Mouse (Mus musculus) forebrain, embryonic 15.5 days (tissue): Measurements from ENCODE around the gene Pphln1. TPM values are rescaled to one million over a fixed set of nuclear protein-coding genes. Genes with fewer than 3 reads are reported as not detected.

Experiments
- ATAC-seq: fragments of 200-750 bp; cut with Nextera tagmentation; replicated peaks from 2 replicates; pipeline ENCODE4 v1.8.0; 2017; ENCODE audit warnings: mild to moderate bottlenecking, moderate TSS enrichment, moderate library complexity
- H3K27ac ChIP-seq: fragments of 300-500 bp; sonication (generic); replicated peaks from 2 replicates; pipeline ENCODE4 v1.5.1; 2015; ENCODE audit warnings: mild to moderate bottlenecking, inconsistent platforms
- H3K27me3 ChIP-seq: fragments of 300-500 bp; sonication (generic); 2 replicates; pipeline ENCODE4 v1.6.1; 2015; ENCODE audit warnings: inconsistent platforms
- H3K36me3 ChIP-seq: fragments of 300-500 bp; sonication (generic); 2 replicates; pipeline ENCODE4 v1.6.1; 2015; ENCODE audit warnings: mild to moderate bottlenecking, inconsistent platforms
- H3K4me1 ChIP-seq: fragments of 300-500 bp; sonication (generic); 2 replicates; pipeline ENCODE4 v1.6.1; 2015; ENCODE audit warnings: inconsistent platforms
- H3K4me2 ChIP-seq: fragments of 300-500 bp; sonication (generic); replicated peaks from 2 replicates; pipeline ENCODE4 v1.6.1; 2015; ENCODE audit warnings: mild to moderate bottlenecking, inconsistent platforms
- H3K4me3 ChIP-seq: fragments of 300-500 bp; sonication (generic); 2 replicates; pipeline ENCODE4 v1.5.1; 2015; ENCODE audit warnings: mild to moderate bottlenecking, inconsistent platforms
- H3K9ac ChIP-seq: fragments of 300-500 bp; sonication (generic); replicated peaks from 2 replicates; pipeline ENCODE4 v1.6.1; 2015; ENCODE audit warnings: mild to moderate bottlenecking, inconsistent platforms
- H3K9me3 ChIP-seq: fragments of 300-500 bp; sonication (generic); 2 replicates; pipeline ENCODE4 v1.6.1; 2016; ENCODE audit warnings: inconsistent platforms
- WGBS: fragments of 180-500 bp; shearing (Covaris S2); methylation state at CpG from one replicate; pipeline ENCODE4 v1.1.7; 2015; ENCODE audit warnings: mixed read lengths; 5-methylcytosine and 5-hydroxymethylcytosine counted together
- polyA plus RNA-seq: library from polyadenylated mRNA; unstranded; fragments of >200 nt; fragmentation: Nextera tagmentation; extraction: Ambion mirVana; gene quantifications from 2 replicates; pipeline ENCODE4 v1.2.1, GENCODE M21; 2015

The Pphln1 gene
- polyA plus RNA-seq, 1 experiment from 2014 or later, result 49.5 TPM

- H3K36me3 ChIP-seq, result no peaks in the 10 kb centered on the region
- H3K9me3 ChIP-seq, result no peaks in the 10 kb centered on the region
- H3K4me3 ChIP-seq, result no peak overlapping the region
- peak overlapping the region; percentile 66 for H3K27ac ChIP-seq
- no peak overlapping the region for H3K4me2 ChIP-seq
- 12% methylated on average over 4 of the region's 4 CpGs for WGBS
- H3K9ac ChIP-seq, result no peak overlapping the region
- H3K4me1 ChIP-seq, result peaks cover 16% of the 10 kb centered on the region
- peak; percentile 57; the same call in 1 of the 2 replicates for ATAC-seq
- H3K27me3 ChIP-seq, result no peaks in the 10 kb centered on the region
Observed at GRCm38 (mm10) chr15:93479445-93479844, 81.3 kb downstream of the Pphln1 start.

- Histone ChIP-seq H3K9me3 (no peaks in the 10 kb centered on the region), H3K27ac (no peak overlapping the region), H3K4me2 (no peak overlapping the region), H3K36me3 (no peaks in the 10 kb centered on the region), H3K4me3 (no peak overlapping the region), H3K4me1 (peaks cover 16% of the 10 kb centered on the region), H3K27me3 (no peaks in the 10 kb centered on the region), H3K9ac (no peak overlapping the region)
- ATAC-seq, result no peak
- WGBS, result 91% methylated on average over 10 of the region's 10 CpGs
Observed at GRCm38 (mm10) chr15:93481112-93481511, 83.0 kb downstream of the Pphln1 start.

DNA sequence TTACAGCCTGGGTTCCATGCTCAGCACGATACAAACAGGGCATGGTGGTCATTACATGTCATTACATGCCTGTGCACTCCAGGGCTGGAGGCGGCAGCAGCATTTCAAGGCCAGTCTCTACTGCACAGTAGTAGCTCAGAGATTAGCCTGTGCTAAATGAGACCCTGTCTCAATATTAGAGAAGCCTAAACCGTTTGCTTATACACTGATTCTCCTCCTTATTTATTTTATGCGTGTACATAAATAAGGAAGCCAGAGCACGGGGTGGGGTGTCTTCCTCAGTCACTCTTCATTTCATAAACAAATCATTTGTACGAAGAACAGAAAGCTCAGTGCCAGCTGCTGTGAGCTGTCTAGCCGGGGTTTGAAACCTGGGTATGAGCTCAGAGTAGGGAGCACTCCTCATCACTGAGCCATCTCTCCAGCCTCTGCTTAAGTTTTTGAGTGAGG, 86.1 kb downstream of the Pphln1 start:
- H3K4me3 ChIP-seq, result no peak overlapping the region
- H3K27ac ChIP-seq, result no peak overlapping the region
- no peak overlapping the region for H3K9ac ChIP-seq
- no peak for ATAC-seq
- H3K36me3 ChIP-seq, result no peaks in the 10 kb centered on the region
- H3K4me2 ChIP-seq, result no peak overlapping the region
- no peaks in the 10 kb centered on the region for H3K27me3 ChIP-seq
- peaks cover 3% of the 10 kb centered on the region for H3K4me1 ChIP-seq
- no peaks in the 10 kb centered on the region for H3K9me3 ChIP-seq
- WGBS, result 72% methylated on average over 7 of the region's 7 CpGs

- WGBS, result 77% methylated on average over 3 of the region's 3 CpGs
- Histone ChIP-seq H3K9ac (no peak overlapping the region), H3K4me3 (no peak overlapping the region), H3K4me2 (no peak overlapping the region), H3K9me3 (no peaks in the 10 kb centered on the region), H3K36me3 (no peaks in the 10 kb centered on the region), H3K4me1 (no peaks in the 10 kb centered on the region), H3K27ac (no peak overlapping the region), H3K27me3 (no peaks in the 10 kb centered on the region)
- ATAC-seq, result no peak
Observed at GRCm38 (mm10) chr15:93485252-93485651, 87.1 kb downstream of the Pphln1 start.

DNA sequence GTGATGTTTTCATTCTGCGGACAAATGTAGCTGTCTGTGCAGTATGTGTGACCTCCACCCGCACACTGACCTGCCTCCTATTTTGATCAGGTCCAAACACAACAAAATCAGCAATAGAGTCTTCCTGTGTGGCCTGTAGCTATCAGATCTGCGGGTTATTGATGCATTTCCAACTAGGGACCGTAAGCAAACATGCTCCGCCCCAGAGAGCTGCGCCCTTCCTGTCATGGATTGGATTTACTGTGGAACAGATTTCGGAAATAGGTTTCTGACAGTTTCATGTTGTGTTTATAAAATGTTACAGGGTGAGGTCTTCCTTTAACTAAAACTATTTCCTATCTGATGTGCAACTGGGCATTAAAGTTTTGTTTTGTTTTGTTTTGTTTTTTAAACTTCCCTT, 87.9 kb downstream of the Pphln1 start:
- 86% methylated on average over 7 of the region's 7 CpGs for WGBS
- no peak overlapping the region for H3K27ac ChIP-seq
- no peak overlapping the region for H3K4me3 ChIP-seq
- no peaks in the 10 kb centered on the region for H3K36me3 ChIP-seq
- no peaks in the 10 kb centered on the region for H3K4me1 ChIP-seq
- H3K9ac ChIP-seq, result no peak overlapping the region
- no peaks in the 10 kb centered on the region for H3K27me3 ChIP-seq
- ATAC-seq, result no peak
- H3K9me3 ChIP-seq, result no peaks in the 10 kb centered on the region
- no peak overlapping the region for H3K4me2 ChIP-seq

GRCm38 (mm10) chr15:93489597-93489996, 91.4 kb downstream of the Pphln1 start:
- 88% methylated on average over 4 of the region's 4 CpGs for WGBS

GRCm38 (mm10) chr15:93494700-93495099, 96.5 kb downstream of the Pphln1 start:
- no peak for ATAC-seq
- Histone ChIP-seq H3K4me2 (no peak overlapping the region), H3K9ac (no peak overlapping the region), H3K27ac (no peak overlapping the region), H3K9me3 (no peaks in the 10 kb centered on the region), H3K4me1 (no peaks in the 10 kb centered on the region), H3K4me3 (no peak overlapping the region), H3K36me3 (no peaks in the 10 kb centered on the region), H3K27me3 (no peaks in the 10 kb centered on the region)
- 92% methylated on average over 7 of the region's 7 CpGs for WGBS

More at GRCm38 (mm10) chr15:93489597-93489996, 91.4 kb downstream of the Pphln1 start:
- no peak overlapping the region for H3K27ac ChIP-seq
- H3K4me2 ChIP-seq, result no peak overlapping the region
- no peaks in the 10 kb centered on the region for H3K36me3 ChIP-seq
- no peak overlapping the region for H3K9ac ChIP-seq
- no peak overlapping the region for H3K4me3 ChIP-seq
- no peaks in the 10 kb centered on the region for H3K27me3 ChIP-seq
- H3K4me1 ChIP-seq, result no peaks in the 10 kb centered on the region
- no peak for ATAC-seq
- no peaks in the 10 kb centered on the region for H3K9me3 ChIP-seq

- Histone ChIP-seq H3K4me2 (no peak overlapping the region), H3K4me1 (no peaks in the 10 kb centered on the region), H3K27me3 (no peaks in the 10 kb centered on the region), H3K9ac (no peak overlapping the region), H3K9me3 (no peaks in the 10 kb centered on the region), H3K27ac (no peak overlapping the region), H3K36me3 (peaks cover 14% of the 10 kb centered on the region; the same call in 1 of the 2 replicates), H3K4me3 (no peak overlapping the region)
- 58% methylated on average over 9 of the region's 9 CpGs for WGBS
- ATAC-seq, result no peak; the same call in 1 of the 2 replicates
Observed at GRCm38 (mm10) chr15:93499866-93500265, 101.7 kb downstream of the Pphln1 start.

DNA sequence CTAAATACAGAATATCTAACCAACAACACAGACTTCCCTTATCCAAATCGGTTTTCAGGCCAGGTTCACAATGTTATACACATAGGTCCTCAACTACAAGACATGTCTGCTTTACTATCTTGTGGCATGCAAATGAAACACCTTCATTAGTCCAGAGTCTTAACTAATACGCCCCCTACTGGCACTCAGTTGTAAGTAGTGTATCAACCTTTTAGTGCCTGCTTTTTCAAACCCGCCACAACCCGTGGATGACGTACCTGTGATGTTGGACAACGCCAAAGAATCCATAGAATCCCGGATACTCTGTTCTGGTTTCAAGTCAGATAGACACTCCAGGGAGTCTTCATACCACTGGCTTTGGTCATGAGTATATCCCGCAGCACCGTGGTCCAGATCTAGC, 104.6 kb downstream of the Pphln1 start:
- H3K9me3 ChIP-seq, result no peaks in the 10 kb centered on the region
- WGBS, result 95% methylated on average over 9 of the region's 9 CpGs
- H3K36me3 ChIP-seq, result peaks cover 19% of the 10 kb centered on the region
- H3K27ac ChIP-seq, result no peak overlapping the region
- H3K4me2 ChIP-seq, result no peak overlapping the region
- no peak overlapping the region for H3K9ac ChIP-seq
- no peaks in the 10 kb centered on the region for H3K27me3 ChIP-seq
- ATAC-seq, result no peak
- H3K4me3 ChIP-seq, result no peak overlapping the region
- no peaks in the 10 kb centered on the region for H3K4me1 ChIP-seq

DNA sequence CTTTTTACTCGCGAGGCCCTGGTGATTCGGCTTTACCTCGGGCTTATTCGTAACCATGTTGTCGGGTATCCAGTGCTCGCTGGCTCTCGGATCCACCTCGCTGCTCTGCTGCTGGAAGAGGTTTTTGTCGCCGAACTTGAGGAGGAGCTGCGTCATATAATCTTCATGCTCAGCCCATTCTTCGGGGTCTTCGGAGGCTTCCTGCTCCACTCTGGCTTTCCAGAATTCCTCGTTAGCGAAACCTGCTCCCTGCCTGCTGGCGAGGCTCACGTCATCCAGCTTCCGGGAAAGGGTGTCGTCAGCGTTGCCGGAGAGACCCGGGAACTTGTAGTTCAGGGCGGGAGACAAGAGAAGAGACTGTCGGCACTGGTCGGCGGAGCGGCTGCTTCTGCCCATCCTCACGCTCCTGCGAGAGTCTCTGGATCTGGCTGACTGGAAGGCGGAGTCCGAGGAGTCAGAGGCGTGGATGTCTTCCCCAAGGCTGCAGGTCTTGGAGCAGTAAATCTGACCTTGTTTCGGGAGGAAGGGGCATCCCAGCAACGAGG, 105.1 kb downstream of the Pphln1 start:
- Histone ChIP-seq H3K4me1 (no peaks in the 10 kb centered on the region), H3K9me3 (no peaks in the 10 kb centered on the region), H3K9ac (no peak overlapping the region), H3K27me3 (no peaks in the 10 kb centered on the region), H3K27ac (no peak overlapping the region), H3K36me3 (peaks cover 21% of the 10 kb centered on the region), H3K4me2 (no peak overlapping the region), H3K4me3 (no peak overlapping the region)
- no peak for ATAC-seq
- WGBS, result 90% methylated on average over 35 of the region's 35 CpGs

- WGBS, result 89% methylated on average over 17 of the region's 17 CpGs
- Histone ChIP-seq H3K4me2 (no peak overlapping the region), H3K9ac (no peak overlapping the region), H3K9me3 (no peaks in the 10 kb centered on the region), H3K27me3 (no peaks in the 10 kb centered on the region), H3K4me3 (no peak overlapping the region), H3K4me1 (no peaks in the 10 kb centered on the region), H3K27ac (no peak overlapping the region), H3K36me3 (peaks cover 24% of the 10 kb centered on the region)
- no peak for ATAC-seq
Observed at GRCm38 (mm10) chr15:93504808-93505207, 106.7 kb downstream of the Pphln1 start.

DNA sequence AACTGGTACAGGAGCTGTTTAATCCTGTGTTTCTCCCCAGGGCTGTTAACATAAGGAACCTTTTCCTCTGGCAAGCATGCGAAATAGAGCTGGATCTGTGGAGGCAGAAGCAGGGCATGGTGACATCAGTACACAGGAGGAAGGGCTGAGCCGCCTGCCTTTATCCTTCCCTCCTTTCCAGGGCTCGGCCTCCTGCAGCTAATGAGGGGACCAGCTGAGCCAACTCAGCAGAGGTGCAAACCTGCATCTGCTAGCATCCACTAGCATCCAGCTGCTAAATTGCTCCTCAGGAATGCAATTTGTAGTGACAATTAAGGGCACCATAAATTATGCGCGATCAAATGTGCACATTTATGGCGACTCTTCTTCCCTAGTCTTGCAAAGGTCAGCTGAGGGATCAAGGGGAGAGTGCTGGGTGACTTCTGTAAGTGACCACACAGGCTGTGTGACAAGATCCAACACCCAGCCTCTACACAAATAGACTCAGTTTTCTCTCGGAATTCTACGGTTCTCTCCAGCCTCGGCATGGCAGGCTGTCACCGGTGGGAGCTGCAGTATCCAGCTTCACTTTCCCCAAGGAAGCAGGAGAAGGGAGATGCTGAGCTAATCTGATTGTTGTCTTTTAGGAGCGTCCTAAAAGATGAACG, 112.7 kb downstream of the Pphln1 start:
- no peak overlapping the region for H3K4me3 ChIP-seq
- peak overlapping the region; percentile 19 for H3K9ac ChIP-seq
- 16% methylated on average over 12 of the region's 12 CpGs for WGBS
- peaks cover 11% of the 10 kb centered on the region for H3K36me3 ChIP-seq
- peak overlapping the region; percentile 37; the same call in 1 of the 2 replicates for H3K27ac ChIP-seq
- no peaks in the 10 kb centered on the region for H3K27me3 ChIP-seq
- ATAC-seq, result 0 out of 2 replicates have a peak, but pooled peaks have one; percentile 41
- H3K4me2 ChIP-seq, result no peak overlapping the region
- H3K4me1 ChIP-seq, result peaks cover 22% of the 10 kb centered on the region
- H3K9me3 ChIP-seq, result no peaks in the 10 kb centered on the region
